Mouse (Mus musculus) gastrocnemius, postnatal 4 days (tissue): Measurements from ENCODE around the gene Plcd4. TPM values are rescaled to one million over a fixed set of nuclear protein-coding genes. Genes with fewer than 3 reads are reported as not detected.

ENCODE experiments used
- DNase-seq, 2 experiments: peaks; one replicate each; pipeline ENCODE4 v3.0.0; 2021 to 2022; ENCODE audit warnings: low spot score in 2 of 2, mixed read lengths in 2 of 2
- microRNA-seq: library from miRNA; unstranded; fragments of <30 nt; microRNA quantifications from one replicate; pipeline ENCODE4 v1.2.0, GENCODE M21; 2021
- total RNA-seq, 2 experiments: library from RNA; stranded (reverse); gene quantifications; 2 replicates each; pipeline ENCODE4 v1.2.3; 2021

Plcd4 gene
- total RNA-seq, 2 experiments from 2014 or later: 40.6 to 44.9 TPM

- peak; percentile 90 to 98 for DNase-seq
Measured at GRCm38 (mm10) chr1:74587773-74588445, 45.2 kb downstream of the Plcd4 start, which contains the start of the genes Zfp142 and Bcs1l. Zfp142 (minus strand) TSS chr1:74588246. Bcs1l (plus strand) TSS chr1:74588289.

GRCm38 (mm10) chr1:74594434-74594833 is 51.7 kb downstream of the Plcd4 start:
- no peak for DNase-seq

GRCm38 (mm10) chr1:74600501-74601266 is 58.0 kb downstream of the Plcd4 start:
- DNase-seq: peak in 1 of 2 experiments; percentile 19

DNA sequence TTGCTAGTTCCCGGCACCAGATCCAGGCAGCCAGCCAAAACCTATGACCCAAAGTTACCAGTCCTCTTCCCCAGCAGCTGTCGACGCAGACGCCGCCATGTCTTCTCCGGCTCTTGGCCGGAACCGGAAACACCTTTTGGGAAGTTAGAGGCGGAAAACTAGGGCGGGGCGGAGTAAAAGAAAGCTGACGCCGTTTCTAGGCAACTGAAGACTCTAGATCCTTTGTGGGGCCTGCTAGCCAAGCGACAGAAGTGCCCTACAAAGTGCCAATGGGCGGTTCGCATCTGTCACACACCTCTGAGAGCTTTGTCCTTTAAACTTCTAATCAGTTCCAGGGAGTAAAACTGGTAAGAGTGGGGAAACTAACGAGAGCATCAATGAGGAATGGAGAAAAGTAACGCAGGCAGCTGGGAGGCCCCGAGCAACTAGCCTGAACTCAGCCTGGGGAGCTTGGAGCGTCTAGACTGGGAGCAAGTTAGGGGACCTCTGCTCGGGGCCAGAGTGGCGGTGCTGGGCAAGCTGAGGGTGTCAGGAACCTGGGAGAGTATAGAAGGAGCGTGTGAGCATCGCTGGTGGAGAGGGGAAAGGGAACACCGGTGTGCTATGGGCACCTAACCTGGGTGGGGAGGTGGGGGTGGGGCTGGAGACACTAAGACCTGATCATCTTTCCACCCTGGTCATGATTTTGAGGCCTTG is 58.7 kb downstream of the Plcd4 start, which contains the start of the genes Rnf25 and Stk36:
Rnf25 (minus strand) TSS at position 131 of the 696 bp plus-strand sequence.
Stk36 (plus strand) TSS at position 179 of the 696 bp plus-strand sequence.
- DNase-seq: peak; percentile 65 to 84

Small RNAs within 50 kb of the gene (microRNA-seq; reads per million reads assigned to microRNA genes)
- gene Gm25035: not detected

Other genes with a start within 250 kb of the Plcd4 start
- gene Tmbim1, start 237.3 kb upstream of the Plcd4 start, total RNA-seq: 10 to 100 TPM; 63.2 to 68.6 TPM
- under 1 TPM; 0.23 to 0.25 TPM for gene Catip, start 180.8 kb upstream of the Plcd4 start, total RNA-seq
- gene Slc11a1, start 167.7 kb upstream of the Plcd4 start, total RNA-seq: 1 to 10 TPM; 4.5 to 4.6 TPM
- 100 to 1,000 TPM; 109 to 135 TPM for gene Ctdsp1, start 151.4 kb upstream of the Plcd4 start, total RNA-seq
- under 1 TPM; 0.13 to 0.66 TPM for gene Vil1, start 133.5 kb upstream of the Plcd4 start, total RNA-seq
- 10 to 100 TPM; 30.0 to 30.2 TPM for gene Cnot9, start 36.8 kb upstream of the Plcd4 start, total RNA-seq
- gene Usp37, start 1.4 kb downstream of the Plcd4 start, total RNA-seq: 10 to 100 TPM; 19.7 to 20.5 TPM
- gene Zfp142, start 45.4 kb downstream of the Plcd4 start, total RNA-seq: 10 to 100 TPM; 12.5 to 14.3 TPM
- 10 to 100 TPM; 14.2 to 14.6 TPM for gene Bcs1l, start 45.4 kb downstream of the Plcd4 start, total RNA-seq
- gene Rnf25, start 58.5 kb downstream of the Plcd4 start, total RNA-seq: 10 to 100 TPM; 24.5 to 33.1 TPM
- 1 to 10 TPM; 2.8 to 3.0 TPM for gene Stk36, start 58.6 kb downstream of the Plcd4 start, total RNA-seq
- gene Ttll4, start 118.9 kb downstream of the Plcd4 start, total RNA-seq: 10 to 100 TPM; 19.5 to 20.5 TPM
- 1 to 10 TPM; 6.5 to 6.7 TPM for gene Cyp27a1, start 170.7 kb downstream of the Plcd4 start, total RNA-seq
- gene Prkag3, start 206.3 kb downstream of the Plcd4 start, total RNA-seq: 10 to 100 TPM; 26.1 to 29.4 TPM
- 1 to 10 TPM; 1.1 to 1.8 TPM for gene Wnt6, start 229.0 kb downstream of the Plcd4 start, total RNA-seq
- gene Wnt10a, start 248.6 kb downstream of the Plcd4 start, total RNA-seq: under 1 TPM; 0.13 to 0.27 TPM